Mouse (Mus musculus) kidney, adult 11 months (tissue): ENCODE data around the gene Fam160a2.

Source experiments
- DNase-seq: peaks from one replicate; pipeline ENCODE4 v3.0.0; 2022

Gene Fam160a2

GRCm38 (mm10) chr7:105399935-105400624, at the start of gene Fam160a2:
Gene Fam160a2 (minus strand): TSS chr7:105400054.
- peak; percentile 100 for DNase-seq

- peak; percentile 3 for DNase-seq
Measured at GRCm38 (mm10) chr7:105445076-105445475, 45.2 kb upstream of the Fam160a2 start.

- DNase-seq, result no peak
Measured at GRCm38 (mm10) chr7:105441426-105441825, 41.6 kb upstream of the Fam160a2 start.

GRCm38 (mm10) chr7:105437979-105438772, 38.3 kb upstream of the Fam160a2 start:
- DNase-seq, result no peak

GRCm38 (mm10) chr7:105434798-105435197, 34.9 kb upstream of the Fam160a2 start:
- no peak for DNase-seq

- DNase-seq, result no peak
Measured at GRCm38 (mm10) chr7:105433859-105434258, 34.0 kb upstream of the Fam160a2 start.

GRCm38 (mm10) chr7:105432058-105432457, 32.2 kb upstream of the Fam160a2 start:
- no peak for DNase-seq

GRCm38 (mm10) chr7:105426051-105426450, 26.2 kb upstream of the Fam160a2 start:
- DNase-seq, result no peak

- DNase-seq, result no peak
Measured at GRCm38 (mm10) chr7:105425424-105426043, 25.7 kb upstream of the Fam160a2 start, which contains the start of gene Cckbr. Gene Cckbr (plus strand): TSS chr7:105425731.

GRCm38 (mm10) chr7:105424368-105424767, 24.5 kb upstream of the Fam160a2 start:
- no peak for DNase-seq

- no peak for DNase-seq
Measured at GRCm38 (mm10) chr7:105420903-105421302, 21.0 kb upstream of the Fam160a2 start.

- DNase-seq, result no peak
Measured at GRCm38 (mm10) chr7:105418106-105418505, 18.3 kb upstream of the Fam160a2 start.

- DNase-seq, result no peak
Measured at GRCm38 (mm10) chr7:105416529-105416928, 16.7 kb upstream of the Fam160a2 start.

GRCm38 (mm10) chr7:105414385-105414784, 14.5 kb upstream of the Fam160a2 start:
- DNase-seq, result no peak

GRCm38 (mm10) chr7:105411874-105412632, 12.2 kb upstream of the Fam160a2 start:
- DNase-seq, result peak; percentile 67

- no peak for DNase-seq
Measured at GRCm38 (mm10) chr7:105406322-105406721, 6.5 kb upstream of the Fam160a2 start.

- no peak for DNase-seq
Measured at GRCm38 (mm10) chr7:105404268-105404667, 4.4 kb upstream of the Fam160a2 start, which contains the start of gene Cnga4. Gene Cnga4 (plus strand): TSS chr7:105404568.

- no peak for DNase-seq
Measured at GRCm38 (mm10) chr7:105399058-105399934, 558 bp downstream of the Fam160a2 start.

GRCm38 (mm10) chr7:105396126-105396525, 3.7 kb downstream of the Fam160a2 start:
- DNase-seq, result no peak

- DNase-seq, result no peak
Measured at GRCm38 (mm10) chr7:105395131-105395820, 4.6 kb downstream of the Fam160a2 start.

- DNase-seq, result no peak
Measured at GRCm38 (mm10) chr7:105394606-105395005, 5.2 kb downstream of the Fam160a2 start.
